Mouse (Mus musculus) ES-E14 (cell line): ENCODE measurements around the gene Shq1.

Experiments
- CHD2 ChIP-seq: IDR thresholded peaks from 2 replicates; pipeline ENCODE4 v1.6.1; 2014; ENCODE audit warnings: mild to moderate bottlenecking, low read depth, low read length, inconsistent platforms
- HCFC1 ChIP-seq: IDR thresholded peaks from 2 replicates; pipeline ENCODE4 v1.6.1; 2012; ENCODE audit warnings: low read length, inconsistent platforms, borderline replicate concordance; ENCODE audit not compliant: insufficient read depth
- MAFK ChIP-seq: IDR thresholded peaks from 2 replicates; pipeline ENCODE4 v1.6.1; 2014; ENCODE audit warnings: mild to moderate bottlenecking, low read depth, low read length, inconsistent platforms; ENCODE audit not compliant: insufficient read depth
- ZNF384 ChIP-seq: IDR thresholded peaks from 2 replicates; pipeline ENCODE4 v1.6.1; 2012; ENCODE audit warnings: low read depth, low read length, inconsistent platforms

- TF ChIP-seq ZNF384 (no peak), MAFK (no peak), CHD2 (no peak), HCFC1 (no peak)
Measured at GRCm38 (mm10) chr6:100616133-100616532, 54.8 kb downstream of the Shq1 start.
